Mouse (Mus musculus) adrenal gland, adult 8-10 months (tissue): ENCODE results near the gene Astn1. TPM values are rescaled to one million over a fixed set of nuclear protein-coding genes. Genes with fewer than 3 reads are reported as not detected.

ENCODE experiments used
- DNase-seq: peaks from one replicate; pipeline ENCODE4 v3.0.0; 2022
- total RNA-seq, 4 experiments: library from RNA; stranded (reverse); gene quantifications; 2 replicates each; pipeline ENCODE4 v1.2.4; 2022

The Astn1 gene
- total RNA-seq, 4 experiments from 2014 or later = 13.2 to 21.4 (median 14.4) TPM

DNA sequence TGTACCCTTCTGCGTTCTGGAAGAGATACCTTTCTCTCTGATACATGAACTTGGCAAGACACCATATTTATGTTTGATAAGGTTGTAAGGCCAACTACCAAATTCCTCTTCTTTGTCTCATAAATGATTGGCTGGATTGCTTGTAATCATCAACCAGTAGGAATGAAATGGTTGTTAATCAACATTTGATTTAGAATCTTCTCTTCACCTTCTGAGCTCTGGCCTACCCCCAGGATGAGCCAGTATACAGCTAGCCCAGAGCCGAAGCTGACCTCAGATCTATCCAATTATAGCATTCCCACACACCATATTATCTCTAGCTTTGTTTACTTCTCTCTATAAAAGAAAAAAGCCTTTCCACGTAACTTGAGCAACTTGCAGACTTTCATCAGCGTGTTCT is 270.9 kb downstream of the Astn1 start:
- DNase-seq = no peak

DNA sequence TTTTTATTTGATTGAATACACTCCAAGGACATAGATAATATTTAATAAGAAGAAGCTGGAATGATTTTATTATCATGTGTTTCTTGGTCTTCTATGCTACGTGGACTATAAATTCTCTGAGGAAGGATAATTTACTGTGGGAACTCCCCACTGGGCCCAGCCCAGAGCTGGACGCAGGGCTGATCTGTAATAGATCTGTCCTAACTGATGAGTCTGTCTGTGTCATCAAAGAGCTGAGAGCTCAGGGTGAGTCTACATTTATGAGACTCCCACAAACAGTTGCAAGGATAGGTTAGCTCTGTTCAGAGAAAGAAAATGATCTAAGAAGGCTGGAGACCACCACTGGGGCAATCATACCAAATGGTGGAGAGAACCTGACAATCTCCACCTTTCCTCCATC is 271.4 kb downstream of the Astn1 start:
- DNase-seq = no peak

- DNase-seq = no peak
These were observed 279.2 kb downstream of the Astn1 start for GRCm38 (mm10) chr1:158641306-158641705.

- DNase-seq = no peak
These were observed 280.2 kb downstream of the Astn1 start for GRCm38 (mm10) chr1:158642247-158642646.

- DNase-seq = no peak
These were observed 290.7 kb downstream of the Astn1 start for GRCm38 (mm10) chr1:158652799-158653198.

DNA sequence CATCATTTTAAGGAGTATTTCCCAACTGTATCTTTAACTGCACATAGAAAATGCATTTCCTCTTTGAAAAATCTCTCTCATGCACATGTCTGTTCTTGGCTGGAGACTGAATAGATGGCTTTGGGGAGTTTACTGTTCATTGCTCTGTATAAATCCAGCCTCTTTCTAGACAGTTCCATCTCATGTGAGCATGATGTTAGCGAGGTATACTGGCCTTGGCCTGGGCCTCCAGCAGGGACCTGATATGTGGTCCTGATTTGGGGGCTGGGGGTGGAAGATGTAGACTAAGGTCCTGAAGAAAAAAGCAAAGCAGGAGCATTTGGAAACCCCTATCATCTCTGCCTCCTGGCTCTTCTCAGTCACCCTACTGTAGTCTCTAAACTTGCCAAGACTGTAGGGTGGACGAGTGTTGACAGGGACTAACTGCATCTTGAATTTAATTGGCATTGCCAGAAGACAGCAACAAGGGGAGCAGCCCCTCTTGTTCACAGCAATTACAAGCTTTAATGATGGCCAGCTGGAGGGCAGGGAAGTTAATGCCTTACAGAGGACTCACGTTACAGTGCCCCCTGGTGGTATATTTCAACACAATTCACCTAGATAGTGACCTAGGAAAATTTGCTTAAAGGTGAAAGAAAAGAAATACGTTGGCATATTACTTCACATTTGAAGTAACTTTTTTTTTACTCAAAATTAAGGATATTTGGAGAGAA is 291.9 kb downstream of the Astn1 start:
- no peak for DNase-seq

DNA sequence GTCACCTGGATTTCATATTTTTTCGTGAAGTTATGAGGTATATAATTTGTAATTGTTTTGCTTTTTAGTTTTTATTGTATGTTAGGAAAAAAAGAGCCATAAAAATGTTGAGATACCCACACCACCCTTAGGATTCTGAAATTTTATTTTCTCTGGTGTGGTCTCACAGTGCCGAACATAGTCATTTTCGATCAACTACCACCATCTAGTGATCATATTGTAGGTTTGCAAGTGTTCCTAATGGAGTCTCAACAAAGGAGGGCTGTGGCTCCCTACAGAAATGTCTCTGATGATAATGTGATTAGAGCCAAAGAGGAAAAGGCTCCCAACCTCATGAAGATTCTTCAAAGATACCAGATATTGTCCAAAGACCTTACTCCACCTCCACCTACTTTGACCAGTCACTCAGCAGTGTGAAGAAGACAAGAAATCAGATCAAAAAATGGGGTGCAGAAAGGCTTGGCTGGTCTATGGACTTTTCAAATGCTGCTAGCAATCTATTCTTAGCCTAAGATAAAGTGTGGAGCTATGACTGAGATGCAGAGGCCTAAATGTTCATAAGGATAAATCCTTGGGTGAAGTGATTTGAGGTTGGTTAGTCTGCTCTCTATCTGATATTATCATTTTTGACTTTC is 292.6 kb downstream of the Astn1 start:
- DNase-seq = no peak

GRCm38 (mm10) chr1:158656986-158657385 is 294.9 kb downstream of the Astn1 start:
- no peak for DNase-seq

GRCm38 (mm10) chr1:158666001-158666400 is 303.9 kb downstream of the Astn1 start:
- DNase-seq = no peak

- peak; percentile 13 for DNase-seq
These were observed 308.0 kb downstream of the Astn1 start for GRCm38 (mm10) chr1:158669971-158670592.

- no peak for DNase-seq
These were observed 325.7 kb downstream of the Astn1 start for GRCm38 (mm10) chr1:158687726-158688125.

- DNase-seq = no peak
These were observed 335.4 kb downstream of the Astn1 start for GRCm38 (mm10) chr1:158697423-158697822.

GRCm38 (mm10) chr1:158697859-158698569 is 335.9 kb downstream of the Astn1 start:
- no peak for DNase-seq

GRCm38 (mm10) chr1:158699276-158699675 is 337.2 kb downstream of the Astn1 start:
- no peak for DNase-seq

- no peak for DNase-seq
These were observed 338.1 kb downstream of the Astn1 start for GRCm38 (mm10) chr1:158700147-158700546.

DNA sequence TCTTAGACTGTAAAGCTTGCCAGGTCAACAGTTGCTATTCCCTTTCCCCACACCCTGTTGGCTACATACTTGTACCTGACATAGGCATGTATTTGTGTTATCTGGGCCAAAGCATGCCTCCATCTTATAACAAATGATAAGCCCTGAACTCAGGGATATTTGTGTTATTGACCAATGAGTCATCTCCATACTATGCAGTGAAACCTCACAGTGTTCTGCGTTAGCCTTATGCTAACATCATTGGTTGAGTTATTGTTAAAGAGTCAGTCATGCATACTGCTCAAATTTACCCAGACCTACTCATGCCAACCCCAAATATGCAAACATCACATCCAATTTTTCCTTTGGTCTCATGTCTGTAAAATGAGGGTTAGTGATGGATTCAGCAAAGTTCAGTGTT is 339.3 kb downstream of the Astn1 start:
- no peak for DNase-seq

- peak; percentile 2 for DNase-seq
These were observed 351.4 kb downstream of the Astn1 start for GRCm38 (mm10) chr1:158713301-158714095.

GRCm38 (mm10) chr1:158732868-158733496 is 370.9 kb downstream of the Astn1 start:
- DNase-seq = no peak

DNA sequence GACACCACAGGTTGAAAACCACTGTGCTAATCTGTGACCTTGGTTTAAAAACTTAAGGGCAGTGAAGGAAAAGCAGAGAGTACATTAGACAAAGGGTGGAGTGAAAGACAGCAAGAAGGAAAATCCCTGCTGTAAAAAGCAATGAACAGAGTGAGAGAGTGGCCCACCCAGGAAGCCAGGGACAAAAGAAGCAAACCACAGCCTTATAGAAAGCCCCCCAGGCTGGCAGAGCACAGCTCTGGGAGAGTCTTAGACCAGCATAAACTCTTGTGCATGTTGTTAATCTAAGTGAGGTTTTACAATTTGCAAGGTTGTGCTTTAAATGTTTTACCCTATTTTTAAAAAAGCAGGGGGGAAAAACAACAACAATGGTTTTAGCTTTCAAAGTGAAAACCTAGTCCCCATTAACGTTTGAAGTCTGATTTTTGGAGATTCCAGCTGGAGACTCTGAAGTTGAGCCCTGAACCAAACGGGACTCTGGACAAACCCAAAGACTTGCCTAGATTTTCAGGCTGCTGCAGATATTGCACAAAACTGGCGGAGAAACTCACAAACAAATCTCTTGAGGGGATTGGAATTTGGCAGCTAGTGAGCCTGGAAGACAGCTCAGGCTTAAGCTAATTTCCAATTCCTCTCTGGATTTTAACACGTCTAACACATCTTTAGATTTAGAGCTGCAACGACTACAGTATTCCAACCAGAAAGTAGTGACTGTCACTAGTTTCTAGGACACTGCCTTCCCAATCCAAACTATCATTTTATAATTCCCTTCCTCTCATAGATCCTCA is 377.3 kb downstream of the Astn1 start:
- no peak for DNase-seq

DNA sequence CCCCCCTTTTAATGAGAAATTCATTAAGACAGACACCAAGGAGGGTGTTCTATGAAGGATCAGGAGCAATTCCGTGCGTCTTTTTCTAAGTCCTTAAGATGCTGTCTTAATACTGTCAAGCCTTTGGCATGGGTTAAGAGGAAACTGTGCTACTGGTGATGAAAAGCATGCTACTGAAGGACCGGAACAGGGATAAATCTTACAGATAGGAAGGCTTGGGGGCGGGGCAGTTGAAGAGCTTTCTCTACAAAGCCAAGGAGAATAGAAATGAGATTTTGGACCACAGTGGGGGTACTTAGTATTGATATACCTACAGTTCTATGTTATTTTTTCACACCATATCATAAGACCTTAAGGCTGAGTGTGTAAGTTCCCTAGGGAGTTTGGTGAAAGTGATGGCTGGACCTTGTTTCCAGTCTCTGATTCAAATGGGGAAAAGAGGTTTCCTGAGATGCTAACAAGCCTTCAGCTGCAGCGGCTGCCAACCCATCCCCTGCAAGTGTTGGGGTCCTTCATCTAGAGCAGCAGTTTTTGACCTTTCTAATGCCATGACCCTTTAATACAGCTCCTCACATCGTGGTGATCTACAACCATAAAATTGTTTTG is 378.2 kb downstream of the Astn1 start:
- DNase-seq = no peak

DNA sequence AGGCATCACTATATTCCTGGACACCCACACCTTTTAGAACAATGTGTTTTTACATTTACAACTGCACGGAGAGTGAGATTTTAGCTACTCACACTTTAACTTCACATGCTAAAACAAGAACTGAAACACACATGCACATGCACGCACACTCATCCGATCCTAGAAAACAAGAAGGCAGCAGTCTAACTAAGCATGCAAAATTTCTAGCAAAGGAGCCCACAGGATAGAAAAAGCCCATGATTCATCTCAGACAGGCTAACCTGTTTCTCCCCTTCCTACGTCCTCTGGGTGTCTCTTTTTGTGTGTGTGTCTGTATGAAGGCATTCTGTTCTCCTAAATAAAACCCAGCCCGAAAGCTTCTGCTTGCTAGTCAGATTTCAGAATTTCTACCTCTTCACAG is 378.9 kb downstream of the Astn1 start:
- no peak for DNase-seq
